Mouse (Mus musculus) limb, embryonic 14.5 days (tissue): ENCODE results near the gene Kremen2. TPM values are rescaled to one million over a fixed set of nuclear protein-coding genes. Genes with fewer than 3 reads are reported as not detected.
A peak's percentile ranks its signal among the peaks of the same experiment; 100 is the strongest.

ENCODE experiments used
- ATAC-seq: fragments of 200-750 bp; cut with Nextera tagmentation; 2 replicates; pipeline ENCODE4 v1.8.0; 2017; ENCODE audit warnings: low read depth, moderate number of reproducible peaks, moderate TSS enrichment; ENCODE audit not compliant: low FRiP score
- DNase-seq: peaks from one replicate; pipeline ENCODE4 v3.0.0-alpha.2; 2015; ENCODE audit warnings: low spot score
- H3K27ac ChIP-seq: fragments of 300-500 bp; sonication (generic); replicated peaks from 2 replicates; pipeline ENCODE4 v1.5.1; 2014; ENCODE audit warnings: low read depth, mild to moderate bottlenecking, low read length, moderate library complexity, mixed read lengths
- H3K27me3 ChIP-seq: fragments of 300-500 bp; sonication (generic); 2 replicates; pipeline ENCODE4 v1.6.1; 2014; ENCODE audit warnings: low read length, mixed read lengths; ENCODE audit not compliant: control insufficient read depth, insufficient read depth
- H3K36me3 ChIP-seq: fragments of 300-500 bp; sonication (generic); 2 replicates; pipeline ENCODE4 v1.6.1; 2014; ENCODE audit warnings: mild to moderate bottlenecking, low read length, moderate library complexity, mixed read lengths; ENCODE audit not compliant: control insufficient read depth, insufficient read depth
- H3K4me1 ChIP-seq: fragments of 300-500 bp; sonication (generic); 2 replicates; pipeline ENCODE4 v1.6.1; 2014; ENCODE audit warnings: antibody characterized with exemption, low read length, mixed read lengths; ENCODE audit not compliant: control insufficient read depth, insufficient read depth
- H3K4me2 ChIP-seq: fragments of 300-500 bp; sonication (generic); replicated peaks from 2 replicates; pipeline ENCODE4 v1.6.1; 2014; ENCODE audit warnings: low read depth, mild to moderate bottlenecking, low read length, moderate library complexity; ENCODE audit not compliant: severe bottlenecking
- H3K4me3 ChIP-seq: fragments of 300-500 bp; sonication (generic); replicated peaks from 2 replicates; pipeline ENCODE4 v1.5.1; 2014; ENCODE audit warnings: low read length
- H3K9ac ChIP-seq: fragments of 300-500 bp; sonication (generic); 2 replicates; pipeline ENCODE4 v1.6.1; 2014; ENCODE audit warnings: mild to moderate bottlenecking, low read depth, low read length, moderate library complexity; ENCODE audit not compliant: severe bottlenecking
- H3K9me3 ChIP-seq: fragments of 300-500 bp; sonication (generic); 2 replicates; pipeline ENCODE4 v1.6.1; 2016; ENCODE audit warnings: low read length; ENCODE audit not compliant: control insufficient read depth
- POLR2A ChIP-seq: fragments of 200-500 bp; IDR thresholded peaks from 2 replicates; pipeline ENCODE4 v1.8.0; 2012; ENCODE audit warnings: inconsistent platforms, mild to moderate bottlenecking, moderate library complexity, borderline replicate concordance; ENCODE audit not compliant: insufficient read depth, insufficient read length; ENCODE audit errors: extremely low read depth
- WGBS: fragments of 180-500 bp; shearing (Covaris S2); extraction: QIAGEN DNeasy Blood & Tissue Kit; methylation state at CpG from one replicate; pipeline ENCODE4 v1.1.7; 2014; 5-methylcytosine and 5-hydroxymethylcytosine counted together
- polyA plus RNA-seq, 2 experiments: library from polyadenylated mRNA; depleted of rRNA in 1 of 2; stranded (reverse) in 1 of 2; unstranded in 1 of 2; fragments of >200 nt; fragmentation: Nextera tagmentation in 1 of 2; extraction: Ambion mirVana in 1 of 2; gene quantifications; 2 replicates each; pipeline versions ENCODE4 v1.2.1 to v1.2.3; 2012 to 2014

The Kremen2 gene
- polyA plus RNA-seq, 2 experiments, result 40.1 to 42.4 TPM

DNA sequence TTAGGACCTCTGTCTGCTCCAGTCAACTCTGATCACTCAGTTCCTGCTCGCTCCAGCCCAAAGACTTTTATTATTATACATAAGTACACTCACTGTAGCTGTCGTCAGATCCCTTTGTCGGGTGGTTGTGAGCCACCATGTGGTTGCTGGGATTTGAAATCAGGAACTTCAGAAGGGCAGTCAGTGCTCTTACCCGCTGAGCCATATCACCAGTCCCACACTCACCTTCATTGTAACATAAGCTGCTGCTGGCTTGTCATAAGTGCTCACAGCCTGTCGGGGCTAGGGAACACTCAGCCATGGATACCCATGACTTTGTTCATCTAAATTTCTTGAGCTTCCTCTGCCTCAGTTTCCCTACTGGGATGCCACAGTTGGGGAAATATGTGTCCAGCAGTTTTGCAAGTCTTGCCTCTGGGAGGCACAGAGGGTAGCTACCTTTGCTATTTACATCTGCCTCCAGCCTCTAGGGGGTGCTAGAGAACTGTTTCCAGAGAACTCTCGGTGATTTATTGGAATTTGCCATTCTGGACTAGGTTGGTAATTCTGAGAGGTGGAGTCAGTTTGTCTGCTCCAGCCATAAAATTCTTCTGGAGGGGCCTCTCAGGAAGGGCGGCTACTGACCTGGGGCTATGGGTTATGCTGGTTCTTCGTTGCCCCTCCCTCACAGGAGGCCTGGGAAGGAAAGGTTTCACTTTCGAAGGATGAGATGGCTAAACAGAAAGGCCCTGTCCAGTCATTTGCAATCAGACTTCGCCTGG lies 3.2 kb upstream of the Kremen2 start:
- Histone ChIP-seq H3K4me2 (peak overlapping the region; percentile 28; the same call in 1 of the 2 replicates), H3K9ac (no peak overlapping the region), H3K27me3 (peaks cover 31% of the 10 kb centered on the region), H3K4me3 (0 out of 2 replicates have a peak overlapping the region, but pooled peaks have one; percentile 5), H3K27ac (no peak overlapping the region), H3K36me3 (peaks cover 29% of the 10 kb centered on the region), H3K9me3 (no peaks in the 10 kb centered on the region), H3K4me1 (peaks cover 10% of the 10 kb centered on the region)
- 0 out of 2 replicates have a peak, but pooled peaks have one; percentile 9 for ATAC-seq
- 28% methylated on average over 10 of the region's 10 CpGs for WGBS
- no peak for TF ChIP-seq POLR2A
- peak; percentile 81 for DNase-seq

- no peak for ATAC-seq
- Histone ChIP-seq H3K9me3 (no peaks in the 10 kb centered on the region), H3K27me3 (peaks cover 38% of the 10 kb centered on the region), H3K4me2 (no peak overlapping the region), H3K4me1 (peaks cover 10% of the 10 kb centered on the region), H3K36me3 (peaks cover 21% of the 10 kb centered on the region), H3K27ac (no peak overlapping the region), H3K4me3 (no peak overlapping the region), H3K9ac (no peak overlapping the region)
- WGBS, result 24% methylated on average over 6 of the region's 6 CpGs
- no peak for DNase-seq
- TF ChIP-seq POLR2A, result no peak
These were observed 2.4 kb upstream of the Kremen2 start for GRCm38 (mm10) chr17:23748026-23748425.

DNA sequence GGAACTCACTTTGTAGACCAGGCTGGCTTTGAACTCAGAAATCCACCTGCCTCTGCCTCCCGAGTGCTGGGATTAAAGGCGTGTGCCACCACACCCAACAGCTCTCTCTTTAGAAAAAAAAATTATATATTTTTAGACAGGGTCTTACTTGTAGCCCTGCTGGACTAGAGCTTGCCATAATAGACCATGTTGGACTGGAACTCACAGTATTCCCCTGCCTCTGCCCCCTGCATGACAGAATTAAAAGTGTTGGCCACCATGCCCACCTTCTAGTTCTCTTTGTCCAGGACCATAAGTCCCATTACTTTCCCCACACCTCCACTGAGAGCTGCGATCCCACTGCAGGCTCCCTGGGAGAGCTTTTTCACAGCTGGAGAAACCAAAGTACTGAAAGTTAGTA lies 1.8 kb upstream of the Kremen2 start:
- DNase-seq (no peak), ATAC-seq (no peak)
- H3K9ac ChIP-seq, result no peak overlapping the region
- no peak overlapping the region for H3K4me3 ChIP-seq
- H3K4me1 ChIP-seq, result peaks cover 12% of the 10 kb centered on the region
- peaks cover 15% of the 10 kb centered on the region for H3K36me3 ChIP-seq
- no peak overlapping the region for H3K4me2 ChIP-seq
- TF ChIP-seq POLR2A, result no peak
- 74% methylated on average over 3 of the region's 3 CpGs for WGBS
- peaks cover 44% of the 10 kb centered on the region for H3K27me3 ChIP-seq
- no peak overlapping the region for H3K27ac ChIP-seq
- no peaks in the 10 kb centered on the region for H3K9me3 ChIP-seq

- Histone ChIP-seq H3K9ac (no peak overlapping the region), H3K4me1 (peaks cover 17% of the 10 kb centered on the region), H3K27me3 (peaks cover 51% of the 10 kb centered on the region), H3K4me3 (no peak overlapping the region), H3K27ac (no peak overlapping the region), H3K36me3 (peaks cover 8% of the 10 kb centered on the region), H3K9me3 (no peaks in the 10 kb centered on the region), H3K4me2 (no peak overlapping the region)
- DNase-seq (no peak), ATAC-seq (no peak)
- WGBS, result 62% methylated on average over 3 of the region's 3 CpGs
- TF ChIP-seq POLR2A, result no peak
These were observed 1.1 kb upstream of the Kremen2 start for GRCm38 (mm10) chr17:23746767-23747166.

DNA sequence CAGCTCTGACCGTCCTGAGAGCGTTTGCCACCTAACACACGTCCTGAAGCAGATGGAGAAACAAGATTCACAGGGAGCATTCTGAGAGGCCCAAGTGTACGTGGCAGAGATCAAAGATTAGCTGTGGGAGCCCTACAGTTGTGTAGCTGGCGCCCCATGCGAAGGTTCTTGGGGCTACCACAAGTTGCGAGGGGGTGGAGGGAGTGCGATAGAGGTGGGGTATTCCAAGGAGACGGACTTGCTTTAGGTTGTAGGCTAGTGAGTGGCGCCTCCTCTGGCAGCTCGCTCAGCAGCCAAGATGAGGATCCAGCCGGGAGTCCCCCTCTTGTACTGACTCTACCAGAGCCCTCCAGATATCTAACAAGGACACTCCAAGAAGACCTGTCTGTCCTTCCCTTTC lies 678 bp upstream of the Kremen2 start:
- Histone ChIP-seq H3K4me1 (peaks cover 17% of the 10 kb centered on the region), H3K36me3 (peaks cover 4% of the 10 kb centered on the region), H3K27ac (no peak overlapping the region), H3K4me2 (peak overlapping the region; percentile 41), H3K9me3 (no peaks in the 10 kb centered on the region), H3K27me3 (peaks cover 56% of the 10 kb centered on the region), H3K9ac (no peak overlapping the region), H3K4me3 (peak overlapping the region; percentile 24; the same call in 1 of the 2 replicates)
- ATAC-seq (no peak; the same call in 1 of the 2 replicates), DNase-seq (no peak)
- 6% methylated on average over 12 of the region's 12 CpGs for WGBS
- TF ChIP-seq POLR2A, result no peak
